Mouse (Mus musculus): ENCODE data around the gene Pex6.

Gene Pex6

GRCm38 (mm10) chr17:46712442-46712841 is 1.2 kb downstream of the Pex6 start:
- Histone ChIP-seq H3K27me3 (ENCODE audit: control insufficient read depth, insufficient read depth, low read length, poor library complexity, severe bottlenecking) (no peaks in the 10 kb centered on the region), H3K36me3 (ENCODE audit: control insufficient read depth, insufficient read depth, low read length, poor library complexity, severe bottlenecking) (peaks cover 9% of the 10 kb centered on the region)
- no peak for DNase-seq (ENCODE audit: low read depth, low spot score)

DNA sequence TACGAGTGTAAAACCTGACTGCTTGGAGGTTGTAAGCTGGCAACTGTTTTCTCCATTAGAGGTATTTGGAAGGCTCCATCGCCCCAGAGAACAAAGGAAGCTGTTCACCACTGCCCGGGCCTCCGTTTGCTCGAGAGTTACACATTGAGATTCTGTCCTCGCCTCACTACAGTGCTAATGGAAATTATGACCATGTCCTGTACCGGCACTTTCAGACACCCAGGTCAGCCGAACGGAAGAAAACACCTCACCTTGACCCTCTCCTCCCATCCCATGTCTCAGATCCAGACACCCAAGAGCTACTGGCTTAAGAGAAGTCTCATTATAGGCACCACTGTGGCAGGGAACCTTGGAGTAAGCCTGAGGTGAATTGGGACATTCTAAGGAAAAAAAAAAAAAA is 2.6 kb downstream of the Pex6 start:
- H3K27me3 ChIP-seq (ENCODE audit: control insufficient read depth, insufficient read depth, low read length, poor library complexity, severe bottlenecking): no peaks in the 10 kb centered on the region
- H3K36me3 ChIP-seq (ENCODE audit: control insufficient read depth, insufficient read depth, low read length, poor library complexity, severe bottlenecking): peaks cover 9% of the 10 kb centered on the region
- no peak for DNase-seq (ENCODE audit: low read depth, low spot score)

DNA sequence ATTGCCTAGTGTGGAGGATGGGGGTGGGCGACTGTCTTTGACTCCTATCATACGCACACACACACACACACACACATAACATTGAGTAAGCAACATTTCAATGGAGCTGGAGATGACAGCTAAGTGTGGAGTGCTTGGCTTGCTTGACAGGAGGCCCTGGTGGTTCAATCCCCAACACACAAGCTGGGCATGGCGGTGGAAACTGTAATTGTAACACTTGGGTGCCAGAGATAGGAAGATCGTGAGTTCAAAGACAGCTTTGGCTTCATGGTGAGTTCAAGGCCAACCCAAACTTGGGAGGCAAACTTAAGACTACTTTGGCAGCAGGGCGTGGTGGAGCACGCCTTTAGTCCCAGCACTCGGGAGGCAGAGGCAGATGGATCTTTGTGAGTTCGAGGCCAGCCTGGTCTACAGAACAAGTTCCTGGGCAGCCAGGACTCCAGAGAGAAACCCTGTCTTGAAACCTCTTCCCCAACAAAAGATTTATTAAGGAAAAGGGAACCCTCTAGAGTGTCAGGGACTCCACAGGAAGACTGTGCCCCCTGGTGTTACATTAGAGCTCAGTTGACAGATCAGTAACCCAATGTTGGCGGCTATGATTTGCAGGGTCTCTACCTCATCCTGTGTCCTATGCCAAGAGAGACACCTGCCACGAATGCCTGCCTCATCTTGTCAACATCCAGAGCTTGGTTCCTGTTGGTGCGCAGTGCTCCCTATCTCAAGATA is 3.7 kb downstream of the Pex6 start:
- H3K36me3 ChIP-seq (ENCODE audit: control insufficient read depth, insufficient read depth, low read length, poor library complexity, severe bottlenecking): peaks cover 11% of the 10 kb centered on the region
- H3K27me3 ChIP-seq (ENCODE audit: control insufficient read depth, insufficient read depth, low read length, poor library complexity, severe bottlenecking): no peaks in the 10 kb centered on the region
- no peak for DNase-seq (ENCODE audit: low read depth, low spot score)

- DNase-seq (ENCODE audit: low read depth, low spot score): no peak
- H3K36me3 ChIP-seq (ENCODE audit: control insufficient read depth, insufficient read depth, low read length, poor library complexity, severe bottlenecking): peaks cover 7% of the 10 kb centered on the region; the same call in 1 of the 2 replicates
- H3K27me3 ChIP-seq (ENCODE audit: control insufficient read depth, insufficient read depth, low read length, poor library complexity, severe bottlenecking): no peaks in the 10 kb centered on the region
Observed at GRCm38 (mm10) chr17:46721077-46721476, 9.8 kb downstream of the Pex6 start.

- DNase-seq (ENCODE audit: low read depth, low spot score): no peak
- peaks cover 5% of the 10 kb centered on the region; the same call in 1 of the 2 replicates for H3K36me3 ChIP-seq (ENCODE audit: control insufficient read depth, insufficient read depth, low read length, poor library complexity, severe bottlenecking)
- no peaks in the 10 kb centered on the region for H3K27me3 ChIP-seq (ENCODE audit: control insufficient read depth, insufficient read depth, low read length, poor library complexity, severe bottlenecking)
Observed at GRCm38 (mm10) chr17:46724477-46725084, 13.3 kb downstream of the Pex6 start.

DNA sequence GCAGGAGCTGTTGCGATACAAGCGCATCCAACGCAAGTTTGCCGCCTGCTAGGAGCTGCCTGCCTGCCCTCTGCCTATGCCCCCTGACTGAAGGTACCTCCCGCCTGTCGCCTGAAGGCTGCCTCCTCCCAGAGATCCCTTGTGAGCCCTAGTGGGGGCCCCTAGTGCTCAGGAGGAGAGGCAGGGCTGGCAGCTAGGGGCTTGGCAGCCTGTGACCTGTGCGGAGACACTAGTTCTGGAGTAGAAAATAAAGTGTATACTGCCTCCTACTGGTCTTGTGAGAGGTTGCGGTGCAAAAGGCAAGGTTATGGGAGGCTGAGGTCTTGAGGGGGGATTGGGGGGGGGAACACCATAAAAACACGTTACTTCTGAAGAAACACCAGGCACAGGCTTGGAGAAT is 14.0 kb downstream of the Pex6 start:
- peaks cover 5% of the 10 kb centered on the region; the same call in 1 of the 2 replicates for H3K36me3 ChIP-seq (ENCODE audit: control insufficient read depth, insufficient read depth, low read length, poor library complexity, severe bottlenecking)
- peak; percentile 73 for DNase-seq (ENCODE audit: low read depth, low spot score)
- no peaks in the 10 kb centered on the region for H3K27me3 ChIP-seq (ENCODE audit: control insufficient read depth, insufficient read depth, low read length, poor library complexity, severe bottlenecking)

DNA sequence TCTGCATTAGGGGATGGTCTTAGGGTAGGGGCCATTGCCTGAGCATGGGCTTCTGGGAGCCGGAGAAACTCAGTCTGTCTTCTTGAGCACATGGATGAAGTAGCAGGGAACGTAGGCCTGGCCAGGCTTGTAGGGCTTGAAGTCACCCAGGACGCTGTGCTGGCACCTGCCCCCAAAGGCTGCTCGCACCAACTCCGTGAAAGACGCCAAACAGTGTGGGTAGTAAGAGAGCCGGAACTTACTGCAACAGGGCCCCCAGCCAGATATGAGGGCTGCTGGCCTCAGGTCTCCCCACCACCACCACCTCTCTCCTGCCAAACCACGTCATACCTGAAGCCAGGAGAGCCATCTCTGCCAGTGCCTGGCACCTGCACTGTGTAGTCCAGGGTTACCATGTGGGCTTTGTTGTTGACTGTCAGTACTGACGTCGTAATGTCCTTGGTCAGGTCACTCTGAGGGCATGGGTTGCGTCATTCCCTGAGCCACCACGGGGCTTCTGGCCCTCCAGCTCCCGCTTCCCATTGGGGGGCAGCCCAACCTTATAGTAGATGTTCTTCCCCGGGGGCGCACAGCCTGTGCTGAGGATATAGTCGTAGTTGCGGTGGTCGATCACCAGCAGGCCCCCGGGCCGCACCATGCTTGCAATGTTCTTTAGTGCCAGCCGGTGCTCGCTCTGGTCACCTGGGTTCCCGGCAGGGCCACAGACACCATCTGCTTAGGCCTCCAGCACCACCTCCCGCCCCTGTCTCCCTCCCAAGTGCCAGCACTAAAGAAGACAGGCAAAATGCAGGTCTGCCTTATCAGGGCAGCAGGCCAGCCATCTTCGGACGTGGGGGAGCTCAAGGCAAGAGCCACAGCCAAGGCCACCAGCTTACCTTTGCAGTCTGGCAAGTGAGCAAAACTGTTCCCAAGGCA is 14.7 kb downstream of the Pex6 start:
- Histone ChIP-seq H3K36me3 (ENCODE audit: control insufficient read depth, insufficient read depth, low read length, poor library complexity, severe bottlenecking) (peaks cover 5% of the 10 kb centered on the region; the same call in 1 of the 2 replicates), H3K27me3 (ENCODE audit: control insufficient read depth, insufficient read depth, low read length, poor library complexity, severe bottlenecking) (no peaks in the 10 kb centered on the region)
- no peak for DNase-seq (ENCODE audit: low read depth, low spot score)

- peaks cover 5% of the 10 kb centered on the region; the same call in 1 of the 2 replicates for H3K36me3 ChIP-seq (ENCODE audit: control insufficient read depth, insufficient read depth, low read length, poor library complexity, severe bottlenecking)
- DNase-seq (ENCODE audit: low read depth, low spot score): no peak
- H3K27me3 ChIP-seq (ENCODE audit: control insufficient read depth, insufficient read depth, low read length, poor library complexity, severe bottlenecking): no peaks in the 10 kb centered on the region
Observed at GRCm38 (mm10) chr17:46727271-46727670, 16.0 kb downstream of the Pex6 start.

GRCm38 (mm10) chr17:46728021-46728420 is 16.8 kb downstream of the Pex6 start:
- H3K27me3 ChIP-seq (ENCODE audit: control insufficient read depth, insufficient read depth, low read length, poor library complexity, severe bottlenecking): no peaks in the 10 kb centered on the region
- no peak for DNase-seq (ENCODE audit: low read depth, low spot score)
- H3K36me3 ChIP-seq (ENCODE audit: control insufficient read depth, insufficient read depth, low read length, poor library complexity, severe bottlenecking): peaks cover 5% of the 10 kb centered on the region; the same call in 1 of the 2 replicates

DNA sequence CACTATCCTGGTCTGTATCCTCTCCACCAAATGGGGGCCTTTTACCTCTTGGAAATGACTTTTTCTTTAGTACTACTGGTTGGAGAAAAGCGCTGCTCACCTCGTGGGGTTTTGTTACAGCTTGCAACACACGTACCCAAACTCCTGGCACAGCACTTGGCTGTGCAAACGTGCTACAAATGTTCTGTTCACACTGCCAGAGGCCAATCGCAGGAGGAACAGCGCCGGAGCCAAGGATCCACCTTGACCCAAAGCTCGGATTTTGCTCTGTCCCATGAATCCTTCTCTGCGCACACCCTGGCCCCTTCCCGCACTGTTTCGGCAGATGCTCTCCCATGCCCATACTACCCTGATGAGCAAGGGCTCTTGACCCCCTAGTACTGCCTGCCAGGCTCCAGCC is 17.2 kb downstream of the Pex6 start:
- Histone ChIP-seq H3K27me3 (ENCODE audit: control insufficient read depth, insufficient read depth, low read length, poor library complexity, severe bottlenecking) (no peaks in the 10 kb centered on the region), H3K36me3 (ENCODE audit: control insufficient read depth, insufficient read depth, low read length, poor library complexity, severe bottlenecking) (0 out of 2 replicates have a peak, but pooled peaks cover 3% of the 10 kb centered on the region)
- DNase-seq (ENCODE audit: low read depth, low spot score): no peak

DNA sequence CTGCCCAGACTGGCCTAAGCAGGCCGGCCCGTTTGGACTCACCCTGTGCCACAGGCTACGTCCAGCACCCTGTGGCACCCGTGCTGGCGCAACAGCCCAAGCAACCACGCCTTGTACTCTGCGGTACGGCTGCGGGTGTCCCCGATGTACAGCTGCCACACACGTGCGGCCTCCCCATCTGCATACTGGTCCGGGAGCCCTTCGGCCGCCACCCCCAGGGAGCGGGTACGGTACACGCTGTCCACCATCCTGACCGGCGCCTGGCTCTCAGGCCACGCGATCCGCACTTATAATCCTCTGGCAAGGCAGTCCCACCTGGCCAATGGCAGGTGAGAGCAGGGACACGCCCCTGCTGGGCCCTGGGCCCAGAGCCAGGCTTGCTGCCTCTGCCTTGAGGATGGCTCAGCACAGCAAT is 17.6 kb downstream of the Pex6 start, which contains the start of gene Gnmt:
TSS of gene Gnmt (minus strand) at position 265 of the 415 bp plus-strand sequence.
- Histone ChIP-seq H3K27me3 (ENCODE audit: control insufficient read depth, insufficient read depth, low read length, poor library complexity, severe bottlenecking) (no peaks in the 10 kb centered on the region), H3K36me3 (ENCODE audit: control insufficient read depth, insufficient read depth, low read length, poor library complexity, severe bottlenecking) (0 out of 2 replicates have a peak, but pooled peaks cover under 1% of the 10 kb centered on the region)
- no peak for DNase-seq (ENCODE audit: low read depth, low spot score)

DNA sequence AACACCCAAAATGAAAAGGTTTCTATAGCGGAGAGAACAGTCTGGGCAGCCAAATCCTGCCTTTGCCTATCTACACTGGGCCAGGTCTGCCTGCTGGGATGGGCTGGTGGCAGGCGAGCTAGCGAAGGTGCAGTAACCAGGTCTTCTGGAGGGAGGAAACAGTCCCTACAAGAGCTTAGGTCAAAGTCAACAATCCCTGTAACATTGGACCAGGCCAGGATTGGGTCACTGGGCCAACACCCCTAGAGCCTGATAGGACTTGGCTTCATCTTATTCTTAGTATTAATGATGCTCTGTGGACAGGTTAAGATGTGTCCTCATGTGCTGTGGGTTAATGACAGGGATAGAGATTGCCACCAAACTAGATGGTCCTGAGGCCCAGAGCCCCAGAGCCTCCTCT is 22.8 kb downstream of the Pex6 start:
- no peak for DNase-seq (ENCODE audit: low read depth, low spot score)
- peaks cover 8% of the 10 kb centered on the region for H3K36me3 ChIP-seq (ENCODE audit: control insufficient read depth, insufficient read depth, low read length, poor library complexity, severe bottlenecking)
- no peaks in the 10 kb centered on the region for H3K27me3 ChIP-seq (ENCODE audit: control insufficient read depth, insufficient read depth, low read length, poor library complexity, severe bottlenecking)

DNA sequence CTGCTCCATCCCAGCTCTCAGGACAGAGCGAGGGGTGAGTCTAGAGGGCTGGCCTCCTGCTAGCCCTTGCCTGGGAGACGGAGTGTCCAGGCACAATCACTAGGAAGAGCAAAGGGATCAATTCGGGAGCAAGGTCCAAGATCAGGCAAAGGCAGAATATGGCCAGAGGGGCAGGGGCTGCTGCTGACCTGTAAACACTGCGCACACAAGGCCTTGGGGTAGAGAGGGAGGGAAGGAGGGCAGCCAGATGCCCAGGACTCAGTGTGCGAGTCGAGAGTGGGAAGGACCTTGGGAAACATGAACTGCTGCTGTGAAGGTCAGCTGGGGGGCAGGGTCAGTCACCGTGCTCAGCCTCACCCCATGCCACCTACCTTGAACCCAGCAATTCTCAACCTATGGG is 24.0 kb downstream of the Pex6 start:
- DNase-seq (ENCODE audit: low read depth, low spot score): no peak
- H3K36me3 ChIP-seq (ENCODE audit: control insufficient read depth, insufficient read depth, low read length, poor library complexity, severe bottlenecking): peaks cover 8% of the 10 kb centered on the region
- no peaks in the 10 kb centered on the region for H3K27me3 ChIP-seq (ENCODE audit: control insufficient read depth, insufficient read depth, low read length, poor library complexity, severe bottlenecking)

DNA sequence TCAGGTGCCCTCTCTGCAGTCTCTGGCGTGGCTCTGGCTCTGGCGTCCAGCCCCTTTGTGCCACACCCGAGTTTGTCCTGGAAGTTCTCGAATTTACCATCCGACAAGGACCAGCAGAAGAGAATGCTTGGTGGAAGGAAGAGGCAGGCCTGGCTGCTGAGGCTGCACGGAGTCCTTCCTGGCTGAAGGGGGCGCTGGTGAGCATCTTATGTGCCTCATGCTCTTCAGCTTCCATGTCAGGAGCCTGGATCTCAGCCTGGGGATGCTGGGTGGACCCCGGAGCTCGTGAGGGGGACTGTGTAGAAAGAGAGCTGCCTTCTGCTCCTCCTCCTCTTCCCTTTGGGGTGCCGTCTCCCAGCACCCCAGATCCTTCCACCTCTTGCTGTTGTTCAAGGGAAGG is 24.9 kb downstream of the Pex6 start:
- peak; percentile 68 for DNase-seq (ENCODE audit: low read depth, low spot score)
- peaks cover 10% of the 10 kb centered on the region for H3K36me3 ChIP-seq (ENCODE audit: control insufficient read depth, insufficient read depth, low read length, poor library complexity, severe bottlenecking)
- H3K27me3 ChIP-seq (ENCODE audit: control insufficient read depth, insufficient read depth, low read length, poor library complexity, severe bottlenecking): no peaks in the 10 kb centered on the region
